Mouse (Mus musculus) olfactory bulb, adult 2 months (tissue): ENCODE results near the gene Iba57. TPM values are rescaled to one million over a fixed set of nuclear protein-coding genes. Genes with fewer than 3 reads are reported as not detected.

Experiments
- H3K27ac ChIP-seq: fragments of 200-500 bp; 2 replicates; pipeline ENCODE4 v1.5.1; 2012; ENCODE audit warnings: low read depth, low read length; ENCODE audit not compliant: insufficient read depth
- H3K4me1 ChIP-seq: fragments of 200-500 bp; 2 replicates; pipeline ENCODE4 v1.6.1; 2012; ENCODE audit warnings: low read length; ENCODE audit not compliant: control insufficient read depth, insufficient read depth
- H3K4me3 ChIP-seq: fragments of 200-500 bp; 2 replicates; pipeline ENCODE4 v1.5.1; 2012; ENCODE audit warnings: mild to moderate bottlenecking, low read depth, low read length, moderate library complexity; ENCODE audit not compliant: insufficient read depth
- CTCF ChIP-seq: fragments of 200-500 bp; IDR thresholded peaks from 2 replicates; pipeline ENCODE4 v1.5.1; 2012; ENCODE audit warnings: low read depth, mild to moderate bottlenecking, low read length, moderate library complexity; ENCODE audit not compliant: insufficient read depth
- POLR2A ChIP-seq: fragments of 200-500 bp; IDR thresholded peaks from 2 replicates; pipeline ENCODE4 v1.6.1; 2012; ENCODE audit warnings: mild to moderate bottlenecking, low read depth, low read length, moderate library complexity; ENCODE audit not compliant: insufficient read depth
- WGBS: fragments of 180-500 bp; shearing (Covaris S2); methylation state at CpG from one replicate; pipeline ENCODE4 v1.1.7; 2018; 5-methylcytosine and 5-hydroxymethylcytosine counted together
- polyA plus RNA-seq: library from polyadenylated mRNA; stranded (reverse); fragments of >200 nt; gene quantifications from 2 replicates; pipeline ENCODE4 v1.2.4, GENCODE M21; 2012; ENCODE audit warnings: low replicate concordance; ENCODE audit not compliant: missing spikeins, insufficient read depth, insufficient read length

The Iba57 gene
- polyA plus RNA-seq, 1 experiment: not detected

- H3K4me3 ChIP-seq: no peak overlapping the region
- H3K27ac ChIP-seq: no peak overlapping the region
- WGBS: 77% methylated on average over 19 of the region's 19 CpGs
- TF ChIP-seq CTCF (no peak), POLR2A (no peak)
- H3K4me1 ChIP-seq: peaks cover 14% of the 10 kb centered on the region
Observed at GRCm38 (mm10) chr11:59138537-59139486, 24.7 kb downstream of the Iba57 start.

- no peak for TF ChIP-seq POLR2A
- TF ChIP-seq CTCF: no peak
- no peak overlapping the region for H3K27ac ChIP-seq
- peaks cover 14% of the 10 kb centered on the region for H3K4me1 ChIP-seq
- H3K4me3 ChIP-seq: no peak overlapping the region
- 73% methylated on average over 12 of the region's 12 CpGs for WGBS
Observed at GRCm38 (mm10) chr11:59136994-59137706, 26.4 kb downstream of the Iba57 start.

- H3K4me3 ChIP-seq: no peak within 1 kb of the TSS
- 18% methylated on average over 44 of the region's 44 CpGs for WGBS
- no peak for TF ChIP-seq CTCF
- TF ChIP-seq POLR2A: no peak
- peaks cover 14% of the 10 kb centered on the region for H3K4me1 ChIP-seq
- no peak within 1 kb of the TSS for H3K27ac ChIP-seq
Observed at GRCm38 (mm10) chr11:59135904-59136452, 27.6 kb downstream of the Iba57 start, which contains the start of gene Obscn. Obscn (minus strand) TSS chr11:59136402.

- Histone ChIP-seq H3K4me3 (no peak overlapping the region), H3K4me1 (peaks cover 14% of the 10 kb centered on the region), H3K27ac (no peak overlapping the region)
- TF ChIP-seq POLR2A (no peak), CTCF (peak; percentile 18; the same call in 1 of the 2 replicates)
- 7% methylated on average over 55 of the region's 55 CpGs for WGBS
Observed at GRCm38 (mm10) chr11:59135051-59135820, 28.3 kb downstream of the Iba57 start.

- no peak overlapping the region for H3K4me3 ChIP-seq
- peaks cover 14% of the 10 kb centered on the region for H3K4me1 ChIP-seq
- TF ChIP-seq CTCF: no peak
- TF ChIP-seq POLR2A: no peak
- H3K27ac ChIP-seq: no peak overlapping the region
- WGBS: 4% methylated on average over 34 of the region's 35 CpGs
Observed at GRCm38 (mm10) chr11:59134373-59134997, 29.1 kb downstream of the Iba57 start.

GRCm38 (mm10) chr11:59132065-59132464, 31.5 kb downstream of the Iba57 start:
- Histone ChIP-seq H3K4me1 (peaks cover 14% of the 10 kb centered on the region), H3K27ac (no peak overlapping the region), H3K4me3 (no peak overlapping the region)
- no peak for TF ChIP-seq CTCF
- TF ChIP-seq POLR2A: no peak
- 72% methylated on average over 3 of the region's 3 CpGs for WGBS

GRCm38 (mm10) chr11:59131348-59131919, 32.1 kb downstream of the Iba57 start:
- Histone ChIP-seq H3K4me1 (peaks cover 14% of the 10 kb centered on the region), H3K27ac (no peak overlapping the region), H3K4me3 (no peak overlapping the region)
- WGBS: 74% methylated on average over 18 of the region's 18 CpGs
- no peak for TF ChIP-seq POLR2A
- no peak for TF ChIP-seq CTCF

- Histone ChIP-seq H3K4me3 (no peak overlapping the region), H3K4me1 (peaks cover 12% of the 10 kb centered on the region), H3K27ac (no peak overlapping the region)
- WGBS: 89% methylated on average over 9 of the region's 9 CpGs
- TF ChIP-seq CTCF (no peak), POLR2A (no peak)
Observed at GRCm38 (mm10) chr11:59130782-59131181, 32.8 kb downstream of the Iba57 start.

GRCm38 (mm10) chr11:59105945-59106344, 57.6 kb downstream of the Iba57 start:
- WGBS: 91% methylated on average over 5 of the region's 5 CpGs

More at GRCm38 (mm10) chr11:59105945-59106344, 57.6 kb downstream of the Iba57 start:
- no peaks in the 10 kb centered on the region for H3K4me1 ChIP-seq
- no peak overlapping the region for H3K4me3 ChIP-seq
- no peak overlapping the region for H3K27ac ChIP-seq
- no peak for TF ChIP-seq POLR2A
- TF ChIP-seq CTCF: no peak

Other genes with a start within 250 kb of the Iba57 start
- gene Btnl10, start 245.8 kb downstream of the Iba57 start, polyA plus RNA-seq: not detected in 2 replicates
- not detected in 2 replicates for gene Rnf187, start 224.8 kb downstream of the Iba57 start, polyA plus RNA-seq
- gene Hist3h2ba, start 214.8 kb downstream of the Iba57 start, polyA plus RNA-seq: not detected in 2 replicates
- gene Hist3h2a, start 209.1 kb downstream of the Iba57 start, polyA plus RNA-seq: not detected in 2 replicates
- not detected in 2 replicates for gene Trim17, start 209.1 kb downstream of the Iba57 start, polyA plus RNA-seq
- gene Trim11, start 185.6 kb downstream of the Iba57 start, polyA plus RNA-seq: not detected in 2 replicates
- not detected in 2 replicates for gene Obscn, start 27.3 kb downstream of the Iba57 start, polyA plus RNA-seq
- not detected in 2 replicates for gene Gjc2, start 19.5 kb upstream of the Iba57 start, polyA plus RNA-seq
- not detected in 2 replicates for gene Guk1, start 28.5 kb upstream of the Iba57 start, polyA plus RNA-seq
- not detected in 2 replicates for gene Mrpl55, start 38.7 kb upstream of the Iba57 start, polyA plus RNA-seq
- not detected in 2 replicates for gene 2310033P09Rik, start 44.6 kb upstream of the Iba57 start, polyA plus RNA-seq
- gene Arf1, start 64.5 kb upstream of the Iba57 start, polyA plus RNA-seq: 324 and 570 TPM in 2 replicates
- gene Wnt3a, start 127.0 kb upstream of the Iba57 start, polyA plus RNA-seq: not detected in 2 replicates
- gene Wnt9a, start 143.2 kb upstream of the Iba57 start, polyA plus RNA-seq: not detected in 2 replicates
- gene Prss38, start 211.9 kb upstream of the Iba57 start, polyA plus RNA-seq: not detected in 2 replicates